Mouse (Mus musculus) limb, embryonic 14.5 days (tissue): Measurements from ENCODE around the gene Zfp771. TPM values are rescaled to one million over a fixed set of nuclear protein-coding genes. Genes with fewer than 3 reads are reported as not detected.

Experiments used
- ATAC-seq: fragments of 200-750 bp; cut with Nextera tagmentation; 2 replicates; pipeline ENCODE4 v1.8.0; 2017; ENCODE audit warnings: low read depth, moderate number of reproducible peaks, moderate TSS enrichment; ENCODE audit not compliant: low FRiP score
- DNase-seq: peaks from one replicate; pipeline ENCODE4 v3.0.0-alpha.2; 2015; ENCODE audit warnings: low spot score
- H3K27ac ChIP-seq: fragments of 300-500 bp; sonication (generic); replicated peaks from 2 replicates; pipeline ENCODE4 v1.5.1; 2014; ENCODE audit warnings: low read depth, mild to moderate bottlenecking, low read length, moderate library complexity, mixed read lengths
- H3K27me3 ChIP-seq: fragments of 300-500 bp; sonication (generic); 2 replicates; pipeline ENCODE4 v1.6.1; 2014; ENCODE audit warnings: low read length, mixed read lengths; ENCODE audit not compliant: control insufficient read depth, insufficient read depth
- H3K36me3 ChIP-seq: fragments of 300-500 bp; sonication (generic); 2 replicates; pipeline ENCODE4 v1.6.1; 2014; ENCODE audit warnings: mild to moderate bottlenecking, low read length, moderate library complexity, mixed read lengths; ENCODE audit not compliant: control insufficient read depth, insufficient read depth
- H3K4me1 ChIP-seq: fragments of 300-500 bp; sonication (generic); 2 replicates; pipeline ENCODE4 v1.6.1; 2014; ENCODE audit warnings: antibody characterized with exemption, low read length, mixed read lengths; ENCODE audit not compliant: control insufficient read depth, insufficient read depth
- H3K4me2 ChIP-seq: fragments of 300-500 bp; sonication (generic); replicated peaks from 2 replicates; pipeline ENCODE4 v1.6.1; 2014; ENCODE audit warnings: low read depth, mild to moderate bottlenecking, low read length, moderate library complexity; ENCODE audit not compliant: severe bottlenecking
- H3K4me3 ChIP-seq: fragments of 300-500 bp; sonication (generic); replicated peaks from 2 replicates; pipeline ENCODE4 v1.5.1; 2014; ENCODE audit warnings: low read length
- H3K9ac ChIP-seq: fragments of 300-500 bp; sonication (generic); 2 replicates; pipeline ENCODE4 v1.6.1; 2014; ENCODE audit warnings: mild to moderate bottlenecking, low read depth, low read length, moderate library complexity; ENCODE audit not compliant: severe bottlenecking
- H3K9me3 ChIP-seq: fragments of 300-500 bp; sonication (generic); 2 replicates; pipeline ENCODE4 v1.6.1; 2016; ENCODE audit warnings: low read length; ENCODE audit not compliant: control insufficient read depth
- POLR2A ChIP-seq: fragments of 200-500 bp; IDR thresholded peaks from 2 replicates; pipeline ENCODE4 v1.8.0; 2012; ENCODE audit warnings: inconsistent platforms, mild to moderate bottlenecking, moderate library complexity, borderline replicate concordance; ENCODE audit not compliant: insufficient read depth, insufficient read length; ENCODE audit errors: extremely low read depth
- WGBS: fragments of 180-500 bp; shearing (Covaris S2); extraction: QIAGEN DNeasy Blood & Tissue Kit; methylation state at CpG from one replicate; pipeline ENCODE4 v1.1.7; 2014; 5-methylcytosine and 5-hydroxymethylcytosine counted together
- polyA plus RNA-seq, 2 experiments: library from polyadenylated mRNA; depleted of rRNA in 1 of 2; stranded (reverse) in 1 of 2; unstranded in 1 of 2; fragments of >200 nt; fragmentation: Nextera tagmentation in 1 of 2; extraction: Ambion mirVana in 1 of 2; gene quantifications; 2 replicates each; pipeline versions ENCODE4 v1.2.1 to v1.2.3; 2012 to 2014

Zfp771 gene
- polyA plus RNA-seq, 2 experiments, result 66.2 to 115 TPM

DNA sequence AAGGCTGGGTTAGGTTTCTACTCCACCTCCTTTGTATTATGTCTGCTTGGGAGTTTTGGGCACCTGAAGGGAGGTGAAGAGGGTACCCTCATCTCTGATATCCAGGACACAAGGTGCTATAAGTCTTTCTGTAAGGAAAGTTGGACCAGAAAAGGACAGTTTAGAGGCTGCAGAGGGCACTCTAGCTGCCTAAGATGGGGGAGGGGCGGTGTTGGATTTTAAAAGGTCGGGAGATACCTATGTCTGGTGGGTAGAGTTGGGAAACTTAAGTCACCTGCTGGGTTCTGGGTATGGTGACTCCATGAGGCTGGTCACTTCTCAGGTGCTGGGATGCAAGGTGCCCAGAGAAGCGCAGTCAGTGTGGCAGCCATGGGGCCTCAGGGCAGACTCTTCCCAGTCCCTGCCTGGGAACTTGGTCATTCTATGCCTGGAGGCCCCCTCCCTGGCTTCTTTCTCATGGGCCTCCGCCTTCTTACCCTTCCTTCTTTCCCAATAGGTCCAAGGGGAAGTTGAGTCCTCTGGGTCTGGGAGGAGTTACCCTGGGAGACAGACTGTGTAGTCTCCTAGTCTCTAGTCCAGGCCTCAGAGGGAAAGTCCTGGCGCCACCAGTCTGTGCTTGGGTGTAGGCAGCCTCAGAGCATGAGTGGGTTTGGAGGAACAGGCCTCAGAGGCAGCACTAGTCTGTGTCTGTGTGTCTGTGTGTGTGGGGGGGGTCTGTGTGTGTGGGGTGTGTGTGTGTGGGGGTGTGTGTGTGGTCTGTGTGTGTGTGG is 52.9 kb downstream of the Zfp771 start:
- no peaks in the 10 kb centered on the region for H3K27me3 ChIP-seq
- ATAC-seq, result no peak
- no peak for TF ChIP-seq POLR2A

DNA sequence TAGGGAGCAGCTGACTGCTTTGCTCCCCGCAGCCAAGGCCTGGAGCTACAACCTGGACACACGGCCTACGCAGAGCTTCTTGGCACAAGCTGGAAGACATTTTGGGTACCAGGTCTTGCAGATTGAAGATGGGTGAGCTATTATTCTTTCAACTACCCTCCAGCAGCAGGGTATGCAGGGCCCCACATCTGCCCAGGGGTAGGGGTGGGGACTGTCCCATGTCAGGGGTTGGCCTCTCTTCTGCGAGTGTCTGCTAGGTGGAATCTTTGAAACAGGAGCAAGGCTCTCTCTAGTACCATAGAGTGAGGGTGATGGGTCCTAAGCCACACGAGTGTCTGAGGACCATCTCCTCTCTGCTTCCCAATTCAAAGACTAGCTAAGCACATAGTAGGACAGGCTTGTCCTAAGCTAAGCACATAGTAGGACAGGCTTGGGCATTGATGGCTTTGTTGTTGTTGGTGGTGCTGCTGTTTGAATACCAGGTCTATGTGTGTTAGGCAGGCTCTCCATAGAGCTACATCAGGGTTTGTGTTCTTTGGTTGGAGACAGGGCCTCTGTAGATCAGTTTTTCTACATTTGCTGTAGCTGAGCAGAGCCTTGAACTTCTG is 53.6 kb downstream of the Zfp771 start:
- Histone ChIP-seq H3K4me2 (no peak overlapping the region), H3K27ac (no peak overlapping the region), H3K36me3 (no peaks in the 10 kb centered on the region), H3K9ac (no peak overlapping the region), H3K9me3 (no peaks in the 10 kb centered on the region), H3K4me1 (no peaks in the 10 kb centered on the region), H3K4me3 (no peak overlapping the region), H3K27me3 (no peaks in the 10 kb centered on the region)
- no peak for TF ChIP-seq POLR2A
- ATAC-seq, result no peak
- WGBS, result 92% methylated on average over 5 of the region's 5 CpGs
- DNase-seq, result no peak

More for the DNA sequence above, 52.9 kb downstream of the Zfp771 start:
- 85% methylated on average over 5 of the region's 5 CpGs for WGBS
- Histone ChIP-seq H3K27ac (no peak overlapping the region), H3K4me3 (no peak overlapping the region), H3K4me1 (no peaks in the 10 kb centered on the region), H3K9ac (no peak overlapping the region), H3K36me3 (no peaks in the 10 kb centered on the region), H3K4me2 (no peak overlapping the region), H3K9me3 (no peaks in the 10 kb centered on the region)
- no peak for DNase-seq

Other genes starting within 250 kb of the Zfp771 start
- gene Mvp, start 229.7 kb upstream of the Zfp771 start, polyA plus RNA-seq (2012; rRNA removed), result 7.9 and 8.0 TPM in 2 replicates
- gene Mvp, start 229.7 kb upstream of the Zfp771 start, polyA plus RNA-seq (2014; fragmentation: Nextera tagmentation; extraction: Ambion mirVana), result 7.3 and 7.9 TPM in 2 replicates
- 3.2 and 4.3 TPM in 2 replicates for gene Pagr1b, start 227.8 kb upstream of the Zfp771 start, polyA plus RNA-seq (2012; rRNA removed)
- 0.61 TPM in 1 of 2 replicates, not detected in the other for gene Pagr1b, start 227.8 kb upstream of the Zfp771 start, polyA plus RNA-seq (2014; fragmentation: Nextera tagmentation; extraction: Ambion mirVana)
- 27.0 and 31.9 TPM in 2 replicates for gene Pagr1a, start 226.9 kb upstream of the Zfp771 start, polyA plus RNA-seq (2012; rRNA removed)
- gene Pagr1a, start 226.9 kb upstream of the Zfp771 start, polyA plus RNA-seq (2014; fragmentation: Nextera tagmentation; extraction: Ambion mirVana), result 47.6 and 63.6 TPM in 2 replicates
- gene Gm42742, start 223.2 kb upstream of the Zfp771 start, polyA plus RNA-seq (2012; rRNA removed), result 111 and 143 TPM in 2 replicates
- 26.8 and 37.7 TPM in 2 replicates for gene Gm42742, start 223.2 kb upstream of the Zfp771 start, polyA plus RNA-seq (2014; fragmentation: Nextera tagmentation; extraction: Ambion mirVana)
- 74.6 and 130 TPM in 2 replicates for gene Prrt2, start 223.1 kb upstream of the Zfp771 start, polyA plus RNA-seq (2012; rRNA removed)
- gene Prrt2, start 223.1 kb upstream of the Zfp771 start, polyA plus RNA-seq (2014; fragmentation: Nextera tagmentation; extraction: Ambion mirVana), result 21.2 and 21.3 TPM in 2 replicates
- 298 and 365 TPM in 2 replicates for gene Maz, start 217.2 kb upstream of the Zfp771 start, polyA plus RNA-seq (2012; rRNA removed)
- gene Maz, start 217.2 kb upstream of the Zfp771 start, polyA plus RNA-seq (2014; fragmentation: Nextera tagmentation; extraction: Ambion mirVana), result 66.7 and 81.4 TPM in 2 replicates
- 57.4 and 68.4 TPM in 2 replicates for gene Kif22, start 201.8 kb upstream of the Zfp771 start, polyA plus RNA-seq (2012; rRNA removed)
- 87.2 and 92.8 TPM in 2 replicates for gene Kif22, start 201.8 kb upstream of the Zfp771 start, polyA plus RNA-seq (2014; fragmentation: Nextera tagmentation; extraction: Ambion mirVana)
- gene Zg16, start 156.9 kb upstream of the Zfp771 start, polyA plus RNA-seq (2012; rRNA removed), result 0.45 TPM in 1 of 2 replicates, not detected in the other
- not detected in 2 replicates for gene Zg16, start 156.9 kb upstream of the Zfp771 start, polyA plus RNA-seq (2014; fragmentation: Nextera tagmentation; extraction: Ambion mirVana)
- 5.6 and 7.1 TPM in 2 replicates for gene AI467606, start 152.9 kb upstream of the Zfp771 start, polyA plus RNA-seq (2012; rRNA removed)
- 4.9 and 5.3 TPM in 2 replicates for gene AI467606, start 152.9 kb upstream of the Zfp771 start, polyA plus RNA-seq (2014; fragmentation: Nextera tagmentation; extraction: Ambion mirVana)
- 6.0 and 6.5 TPM in 2 replicates for gene Qprt, start 122.0 kb upstream of the Zfp771 start, polyA plus RNA-seq (2012; rRNA removed)
- 3.9 and 4.3 TPM in 2 replicates for gene Qprt, start 122.0 kb upstream of the Zfp771 start, polyA plus RNA-seq (2014; fragmentation: Nextera tagmentation; extraction: Ambion mirVana)
- 0.73 and 0.87 TPM in 2 replicates for gene Spn, start 106.5 kb upstream of the Zfp771 start, polyA plus RNA-seq (2012; rRNA removed)
- gene Spn, start 106.5 kb upstream of the Zfp771 start, polyA plus RNA-seq (2014; fragmentation: Nextera tagmentation; extraction: Ambion mirVana), result 0.37 and 0.44 TPM in 2 replicates
- 84.2 and 110 TPM in 2 replicates for gene Cd2bp2, start 48.2 kb upstream of the Zfp771 start, polyA plus RNA-seq (2012; rRNA removed)
- 54.2 and 61.0 TPM in 2 replicates for gene Cd2bp2, start 48.2 kb upstream of the Zfp771 start, polyA plus RNA-seq (2014; fragmentation: Nextera tagmentation; extraction: Ambion mirVana)
- 40.8 and 46.8 TPM in 2 replicates for gene Tbc1d10b, start 35.8 kb upstream of the Zfp771 start, polyA plus RNA-seq (2012; rRNA removed)
- 27.1 and 29.3 TPM in 2 replicates for gene Tbc1d10b, start 35.8 kb upstream of the Zfp771 start, polyA plus RNA-seq (2014; fragmentation: Nextera tagmentation; extraction: Ambion mirVana)
- gene Mylpf, start 35.4 kb upstream of the Zfp771 start, polyA plus RNA-seq (2012; rRNA removed), result 555 and 1,104 TPM in 2 replicates
- 413 and 609 TPM in 2 replicates for gene Mylpf, start 35.4 kb upstream of the Zfp771 start, polyA plus RNA-seq (2014; fragmentation: Nextera tagmentation; extraction: Ambion mirVana)
- gene Zfp553, start 11.2 kb upstream of the Zfp771 start, polyA plus RNA-seq (2012; rRNA removed), result 22.5 and 24.9 TPM in 2 replicates
- 19.4 and 20.1 TPM in 2 replicates for gene Zfp553, start 11.2 kb upstream of the Zfp771 start, polyA plus RNA-seq (2014; fragmentation: Nextera tagmentation; extraction: Ambion mirVana)
- gene Sept1, start 11.1 kb upstream of the Zfp771 start, polyA plus RNA-seq (2012; rRNA removed), result 14.9 and 22.2 TPM in 2 replicates
- 15.3 and 18.6 TPM in 2 replicates for gene Sept1, start 11.1 kb upstream of the Zfp771 start, polyA plus RNA-seq (2014; fragmentation: Nextera tagmentation; extraction: Ambion mirVana)
- 100 and 120 TPM in 2 replicates for gene Dctpp1, start 16.4 kb downstream of the Zfp771 start, polyA plus RNA-seq (2012; rRNA removed)
- 169 and 177 TPM in 2 replicates for gene Dctpp1, start 16.4 kb downstream of the Zfp771 start, polyA plus RNA-seq (2014; fragmentation: Nextera tagmentation; extraction: Ambion mirVana)
- gene Sephs2, start 29.8 kb downstream of the Zfp771 start, polyA plus RNA-seq (2012; rRNA removed), result 22.2 and 24.3 TPM in 2 replicates
- gene Sephs2, start 29.8 kb downstream of the Zfp771 start, polyA plus RNA-seq (2014; fragmentation: Nextera tagmentation; extraction: Ambion mirVana), result 74.7 and 79.3 TPM in 2 replicates
- 1.5 and 2.0 TPM in 2 replicates for gene Itgal, start 52.0 kb downstream of the Zfp771 start, polyA plus RNA-seq (2012; rRNA removed)
- 0.88 and 1.2 TPM in 2 replicates for gene Itgal, start 52.0 kb downstream of the Zfp771 start, polyA plus RNA-seq (2014; fragmentation: Nextera tagmentation; extraction: Ambion mirVana)
- 38.4 and 51.9 TPM in 2 replicates for gene Zfp768, start 101.3 kb downstream of the Zfp771 start, polyA plus RNA-seq (2012; rRNA removed)
- gene Zfp768, start 101.3 kb downstream of the Zfp771 start, polyA plus RNA-seq (2014; fragmentation: Nextera tagmentation; extraction: Ambion mirVana), result 5.5 and 5.9 TPM in 2 replicates
- gene Zfp747, start 131.8 kb downstream of the Zfp771 start, polyA plus RNA-seq (2012; rRNA removed), result 7.3 and 8.0 TPM in 2 replicates
- gene Zfp747, start 131.8 kb downstream of the Zfp771 start, polyA plus RNA-seq (2014; fragmentation: Nextera tagmentation; extraction: Ambion mirVana), result 7.0 and 7.2 TPM in 2 replicates
- gene 9130019O22Rik, start 142.9 kb downstream of the Zfp771 start, polyA plus RNA-seq (2012; rRNA removed), result 3.5 and 3.9 TPM in 2 replicates
- 4.5 and 6.4 TPM in 2 replicates for gene 9130019O22Rik, start 142.9 kb downstream of the Zfp771 start, polyA plus RNA-seq (2014; fragmentation: Nextera tagmentation; extraction: Ambion mirVana)
- gene E430018J23Rik, start 149.4 kb downstream of the Zfp771 start, polyA plus RNA-seq (2012; rRNA removed), result 8.8 and 11.6 TPM in 2 replicates
- gene E430018J23Rik, start 149.4 kb downstream of the Zfp771 start, polyA plus RNA-seq (2014; fragmentation: Nextera tagmentation; extraction: Ambion mirVana), result 7.3 and 10.1 TPM in 2 replicates
- gene Zfp764, start 162.5 kb downstream of the Zfp771 start, polyA plus RNA-seq (2012; rRNA removed), result 7.8 and 8.8 TPM in 2 replicates
- 8.4 and 9.1 TPM in 2 replicates for gene Zfp764, start 162.5 kb downstream of the Zfp771 start, polyA plus RNA-seq (2014; fragmentation: Nextera tagmentation; extraction: Ambion mirVana)
- 18.6 and 24.8 TPM in 2 replicates for gene Zfp688, start 177.8 kb downstream of the Zfp771 start, polyA plus RNA-seq (2012; rRNA removed)
- gene Zfp688, start 177.8 kb downstream of the Zfp771 start, polyA plus RNA-seq (2014; fragmentation: Nextera tagmentation; extraction: Ambion mirVana), result 24.3 and 25.2 TPM in 2 replicates
- gene Zfp689, start 204.9 kb downstream of the Zfp771 start, polyA plus RNA-seq (2012; rRNA removed), result 10.2 and 14.7 TPM in 2 replicates
- gene Zfp689, start 204.9 kb downstream of the Zfp771 start, polyA plus RNA-seq (2014; fragmentation: Nextera tagmentation; extraction: Ambion mirVana), result 7.7 and 10.5 TPM in 2 replicates
- 65.8 and 86.0 TPM in 2 replicates for gene Prr14, start 215.3 kb downstream of the Zfp771 start, polyA plus RNA-seq (2012; rRNA removed)
- gene Prr14, start 215.3 kb downstream of the Zfp771 start, polyA plus RNA-seq (2014; fragmentation: Nextera tagmentation; extraction: Ambion mirVana), result 43.7 and 49.7 TPM in 2 replicates
- 49.8 and 57.2 TPM in 2 replicates for gene Fbrs, start 234.9 kb downstream of the Zfp771 start, polyA plus RNA-seq (2012; rRNA removed)
- gene Fbrs, start 234.9 kb downstream of the Zfp771 start, polyA plus RNA-seq (2014; fragmentation: Nextera tagmentation; extraction: Ambion mirVana), result 17.3 and 21.1 TPM in 2 replicates